Mouse (Mus musculus) testis, adult 2 months (tissue): ENCODE results near the gene Mpped2. TPM values are rescaled to one million over a fixed set of nuclear protein-coding genes. Genes with fewer than 3 reads are reported as not detected.

Source experiments
- H3K27ac ChIP-seq: fragments of 200-500 bp; 2 replicates; pipeline ENCODE4 v1.5.1; 2012; ENCODE audit warnings: low read depth, low read length; ENCODE audit not compliant: control insufficient read depth, insufficient read depth
- H3K27me3 ChIP-seq: fragments of 200-500 bp; 2 replicates; pipeline ENCODE4 v1.6.1; 2012; ENCODE audit warnings: mild to moderate bottlenecking, low read length, moderate library complexity; ENCODE audit not compliant: control insufficient read depth, insufficient read depth
- H3K36me3 ChIP-seq: fragments of 200-500 bp; 2 replicates; pipeline ENCODE4 v1.6.1; 2012; ENCODE audit warnings: mild to moderate bottlenecking, low read length; ENCODE audit not compliant: control insufficient read depth, insufficient read depth
- H3K4me1 ChIP-seq: fragments of 200-500 bp; 2 replicates; pipeline ENCODE4 v1.6.1; 2012; ENCODE audit warnings: low read length; ENCODE audit not compliant: control insufficient read depth, insufficient read depth
- H3K4me3 ChIP-seq: fragments of 200-500 bp; 2 replicates; pipeline ENCODE4 v1.5.1; 2012; ENCODE audit warnings: low read depth, mild to moderate bottlenecking, low read length, moderate library complexity, mixed read lengths; ENCODE audit not compliant: control insufficient read depth
- CTCF ChIP-seq: fragments of 200-500 bp; IDR thresholded peaks from 2 replicates; pipeline ENCODE4 v1.5.1; 2012; ENCODE audit warnings: low read depth, mild to moderate bottlenecking, inconsistent platforms, low read length, moderate library complexity; ENCODE audit not compliant: control insufficient read depth, insufficient read depth, insufficient replicate concordance
- POLR2A ChIP-seq: fragments of 200-500 bp; IDR thresholded peaks from 2 replicates; pipeline ENCODE4 v1.6.1; 2012; ENCODE audit warnings: low read depth, mild to moderate bottlenecking, inconsistent platforms, low read length, moderate library complexity; ENCODE audit not compliant: control insufficient read depth
- polyA plus RNA-seq: library from polyadenylated mRNA; depleted of rRNA; stranded (reverse); fragments of >200 nt; gene quantifications from 2 replicates; pipeline ENCODE4 v1.2.3, GENCODE M21; 2012

The Mpped2 gene
- polyA plus RNA-seq, 1 experiment, result 0.88 TPM

DNA sequence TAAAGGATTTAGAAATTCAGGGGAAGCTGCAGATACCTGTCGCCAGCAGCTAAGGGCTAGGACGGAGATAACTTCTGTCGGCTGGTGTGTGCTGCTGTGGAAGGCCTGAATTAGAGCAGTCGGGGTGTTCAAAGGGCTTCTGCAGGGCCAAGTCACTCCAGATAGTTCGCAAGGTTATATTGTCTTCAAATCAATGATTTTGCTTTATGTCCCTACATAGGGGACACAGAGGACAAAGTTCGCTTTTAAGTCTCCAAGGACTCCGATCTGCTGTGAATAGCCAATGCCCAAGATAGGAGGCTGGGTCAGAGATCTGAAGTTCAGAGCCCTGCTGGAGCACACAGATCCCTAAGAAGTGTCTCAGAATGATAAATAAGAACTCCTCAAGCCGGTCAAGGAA is 190.3 kb downstream of the Mpped2 start:
- Histone ChIP-seq H3K4me3 (no peak overlapping the region), H3K27ac (no peak overlapping the region), H3K4me1 (no peaks in the 10 kb centered on the region), H3K36me3 (no peaks in the 10 kb centered on the region), H3K27me3 (no peaks in the 10 kb centered on the region)
- TF ChIP-seq POLR2A (no peak), CTCF (no peak)

DNA sequence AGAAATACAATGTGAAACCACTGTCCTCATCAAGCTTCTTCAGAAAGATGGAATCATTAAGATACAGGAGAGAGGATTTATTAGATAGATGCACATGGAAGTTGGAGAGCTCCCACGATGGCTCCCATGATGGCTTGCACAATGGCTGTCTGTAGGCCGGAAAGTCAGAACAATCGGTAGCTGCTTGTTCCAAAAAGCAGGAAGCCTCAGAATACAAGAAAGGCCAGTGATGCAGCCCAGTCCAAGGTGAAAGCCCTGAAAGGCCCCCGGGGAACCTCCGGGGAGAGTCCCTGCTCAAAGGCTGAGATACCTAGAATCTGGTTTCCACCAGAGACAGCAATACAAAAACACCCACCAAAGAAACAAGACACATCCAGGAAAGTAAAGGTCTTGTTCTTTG is 195.1 kb downstream of the Mpped2 start:
- TF ChIP-seq POLR2A (no peak), CTCF (no peak)
- Histone ChIP-seq H3K36me3 (no peaks in the 10 kb centered on the region), H3K4me1 (no peaks in the 10 kb centered on the region), H3K27ac (no peak overlapping the region), H3K4me3 (no peak overlapping the region), H3K27me3 (no peaks in the 10 kb centered on the region)

DNA sequence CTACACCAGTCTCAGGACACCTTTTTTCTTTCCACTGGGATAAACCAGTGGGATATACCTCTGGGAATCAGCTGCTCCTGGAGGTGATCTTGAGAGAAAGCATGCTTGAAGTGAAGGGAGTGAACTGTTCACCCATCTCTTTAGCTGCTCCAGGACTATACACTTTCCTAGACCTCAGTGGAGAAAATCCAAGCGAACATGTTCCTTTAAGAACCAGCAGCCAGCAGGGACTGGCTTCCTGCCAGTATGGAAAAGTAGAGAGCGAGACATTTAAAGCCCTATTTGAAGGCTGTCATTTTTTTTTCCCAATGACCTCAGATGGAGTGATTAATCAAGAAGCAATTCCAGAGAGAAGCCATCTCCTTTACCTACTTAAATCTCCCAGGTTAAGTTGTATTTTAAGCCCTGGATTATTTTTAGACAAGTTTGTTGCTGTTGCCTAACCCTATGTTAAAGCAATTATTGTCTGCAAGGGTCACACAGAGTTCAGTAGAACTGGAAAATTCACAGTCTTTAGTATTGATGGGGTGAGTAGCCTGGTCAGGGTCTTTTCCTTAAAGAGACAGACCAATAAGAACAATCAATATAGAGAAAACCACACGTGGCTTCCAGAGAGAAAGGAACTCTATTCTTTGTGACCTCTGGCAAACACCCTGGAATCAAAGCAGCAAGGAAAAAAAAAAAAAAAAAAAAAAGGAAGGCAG is 196.4 kb downstream of the Mpped2 start:
- TF ChIP-seq POLR2A (no peak), CTCF (no peak)
- H3K27ac ChIP-seq, result no peak overlapping the region

DNA sequence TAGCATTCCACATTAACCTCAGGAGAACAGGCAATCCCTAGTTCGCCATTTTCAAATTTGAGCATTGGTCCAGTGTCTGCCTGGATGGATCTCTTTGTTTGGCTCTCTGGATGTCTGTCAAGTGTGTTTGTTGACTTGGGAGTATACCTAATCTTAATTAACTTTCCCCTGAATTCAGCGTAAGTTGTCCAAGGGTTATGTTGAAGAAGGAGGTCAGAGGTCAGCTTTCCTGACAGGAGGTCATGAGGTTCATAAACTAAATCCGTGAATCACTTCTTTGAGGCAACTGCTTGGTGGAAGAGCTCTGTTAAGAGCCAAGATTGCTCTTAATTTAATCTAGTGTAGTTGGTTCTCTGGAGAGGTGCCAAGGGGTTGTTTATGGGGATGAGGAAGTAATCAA is 200.3 kb downstream of the Mpped2 start:
- Histone ChIP-seq H3K4me3 (no peak overlapping the region), H3K4me1 (no peaks in the 10 kb centered on the region), H3K27ac (no peak overlapping the region), H3K36me3 (no peaks in the 10 kb centered on the region), H3K27me3 (no peaks in the 10 kb centered on the region)
- TF ChIP-seq POLR2A (no peak), CTCF (no peak)

More for the DNA sequence above, 196.4 kb downstream of the Mpped2 start:
- H3K4me3 ChIP-seq, result no peak overlapping the region
- H3K4me1 ChIP-seq, result no peaks in the 10 kb centered on the region
- no peaks in the 10 kb centered on the region for H3K36me3 ChIP-seq
- no peaks in the 10 kb centered on the region for H3K27me3 ChIP-seq

DNA sequence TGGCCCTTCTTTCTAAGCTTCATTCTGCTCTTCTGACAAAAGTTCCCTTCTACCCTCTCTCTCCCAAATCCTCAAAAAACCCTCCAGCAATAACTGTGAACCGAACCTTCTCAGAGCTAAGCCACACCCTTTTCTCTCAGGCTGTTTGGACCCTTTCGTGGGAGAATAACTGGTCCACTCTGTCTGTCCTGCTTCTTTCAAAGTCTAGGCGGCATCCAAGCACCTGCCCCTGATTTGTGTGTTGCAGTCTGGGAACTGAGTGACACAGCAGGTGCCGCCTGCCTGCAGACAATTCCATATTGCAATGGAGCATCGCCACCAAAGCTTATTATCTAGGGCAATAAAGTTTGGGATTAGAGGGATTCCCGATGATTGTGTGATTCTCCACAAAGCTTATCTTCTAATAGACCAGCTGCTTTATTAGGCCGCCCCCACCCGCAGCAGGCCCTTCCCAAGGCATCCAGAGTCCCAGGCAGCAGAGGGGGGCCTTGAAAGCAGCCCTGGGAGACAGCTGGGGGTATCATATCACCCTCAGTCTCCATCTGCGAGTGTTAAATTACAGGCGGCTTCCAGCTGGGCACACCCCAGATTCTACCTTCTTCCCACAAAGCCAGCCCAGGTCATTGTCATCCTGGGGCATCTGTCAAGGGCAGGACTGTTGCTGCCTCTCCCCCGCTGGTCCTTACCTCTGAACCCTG is 202.4 kb downstream of the Mpped2 start:
- H3K27ac ChIP-seq, result no peak overlapping the region
- no peaks in the 10 kb centered on the region for H3K36me3 ChIP-seq

DNA sequence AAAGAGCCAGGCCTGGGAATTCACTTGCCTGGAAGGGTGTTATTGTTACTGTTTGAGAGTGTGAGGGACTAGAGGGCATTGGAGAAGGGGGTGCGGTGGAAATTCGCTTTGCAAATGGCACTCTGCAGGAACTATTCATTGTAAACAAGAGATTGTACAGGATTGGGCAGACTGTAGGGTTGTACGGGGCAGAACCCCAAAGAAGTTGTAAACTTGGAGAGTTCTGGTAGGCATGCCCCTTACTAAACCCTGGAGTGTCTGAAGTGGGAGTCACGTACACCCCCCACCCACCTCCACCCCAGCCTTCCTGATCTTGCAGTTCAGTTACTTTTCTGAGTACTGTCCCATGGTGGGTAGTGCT is 202.9 kb downstream of the Mpped2 start:
- TF ChIP-seq POLR2A (no peak), CTCF (no peak)
- Histone ChIP-seq H3K27me3 (no peaks in the 10 kb centered on the region), H3K27ac (no peak overlapping the region), H3K4me1 (no peaks in the 10 kb centered on the region), H3K4me3 (no peak overlapping the region), H3K36me3 (no peaks in the 10 kb centered on the region)

More for the DNA sequence above, 202.4 kb downstream of the Mpped2 start:
- TF ChIP-seq CTCF (no peak), POLR2A (no peak)
- H3K27me3 ChIP-seq, result no peaks in the 10 kb centered on the region
- no peak overlapping the region for H3K4me3 ChIP-seq
- no peaks in the 10 kb centered on the region for H3K4me1 ChIP-seq

DNA sequence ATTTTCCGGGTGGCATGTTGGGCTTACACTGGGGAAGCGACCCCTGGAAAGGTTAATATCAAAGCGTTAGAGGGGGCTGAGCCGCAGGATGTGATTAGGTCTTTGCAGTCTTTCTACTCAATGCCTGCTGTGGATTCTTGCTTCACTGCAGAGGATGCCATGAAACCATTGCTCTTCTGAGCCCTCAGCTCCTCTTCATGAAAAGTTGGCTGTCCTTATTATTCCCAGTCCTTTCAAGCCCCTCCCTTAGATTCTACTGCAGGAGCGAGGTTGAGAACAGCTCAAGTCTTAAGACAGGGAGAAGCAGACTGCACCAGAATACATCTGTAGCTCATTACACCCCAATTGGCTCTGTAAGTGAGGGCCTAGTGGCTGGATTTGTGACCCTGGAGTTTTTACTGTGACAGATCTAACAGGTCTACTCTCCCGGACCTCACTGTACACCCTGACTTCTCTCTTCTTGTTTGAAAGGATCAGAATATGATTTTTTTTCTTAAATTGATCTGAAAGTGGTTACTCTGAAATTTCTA is 218.9 kb downstream of the Mpped2 start:
- no peaks in the 10 kb centered on the region for H3K27me3 ChIP-seq
- H3K27ac ChIP-seq, result no peak overlapping the region
- no peaks in the 10 kb centered on the region for H3K36me3 ChIP-seq
- no peaks in the 10 kb centered on the region for H3K4me1 ChIP-seq
- TF ChIP-seq POLR2A, result no peak
- TF ChIP-seq CTCF, result no peak
- H3K4me3 ChIP-seq, result no peak overlapping the region
